Mouse (Mus musculus): ENCODE results near the gene Gls.

Gene Gls

GRCm38 (mm10) chr1:52152936-52153335 is 80.1 kb downstream of the Gls start:
- no peak for DNase-seq

GRCm38 (mm10) chr1:52152369-52152768 is 80.7 kb downstream of the Gls start:
- no peak for DNase-seq

GRCm38 (mm10) chr1:52151166-52151565 is 81.9 kb downstream of the Gls start:
- DNase-seq = no peak

GRCm38 (mm10) chr1:52150676-52151075 is 82.4 kb downstream of the Gls start:
- DNase-seq = no peak

- no peak for DNase-seq
Measured at GRCm38 (mm10) chr1:52149934-52150346, 83.1 kb downstream of the Gls start.

GRCm38 (mm10) chr1:52148696-52149095 is 84.3 kb downstream of the Gls start:
- DNase-seq = no peak

- DNase-seq = peak; percentile 48
Measured at GRCm38 (mm10) chr1:52148178-52148577, 84.9 kb downstream of the Gls start.

GRCm38 (mm10) chr1:52147431-52147830 is 85.6 kb downstream of the Gls start:
- DNase-seq = no peak

GRCm38 (mm10) chr1:52146214-52146970 is 86.6 kb downstream of the Gls start:
- peak; percentile 77 for DNase-seq

GRCm38 (mm10) chr1:52144907-52145306 is 88.1 kb downstream of the Gls start:
- DNase-seq = no peak

- no peak for DNase-seq
Measured at GRCm38 (mm10) chr1:52143596-52144156, 89.4 kb downstream of the Gls start.

GRCm38 (mm10) chr1:52143191-52143590 is 89.8 kb downstream of the Gls start:
- no peak for DNase-seq

GRCm38 (mm10) chr1:52142117-52142516 is 90.9 kb downstream of the Gls start:
- DNase-seq = no peak

GRCm38 (mm10) chr1:52141482-52141881 is 91.5 kb downstream of the Gls start:
- no peak for DNase-seq

- DNase-seq = no peak
Measured at GRCm38 (mm10) chr1:52140534-52140933, 92.5 kb downstream of the Gls start.

- no peak for DNase-seq
Measured at GRCm38 (mm10) chr1:52137292-52137691, 95.7 kb downstream of the Gls start.

GRCm38 (mm10) chr1:52133254-52133653 is 99.8 kb downstream of the Gls start:
- DNase-seq = no peak

GRCm38 (mm10) chr1:52131787-52132377 is 101.2 kb downstream of the Gls start:
- no peak for DNase-seq

GRCm38 (mm10) chr1:52129794-52130193 is 103.2 kb downstream of the Gls start:
- DNase-seq = no peak

- DNase-seq = no peak
Measured at GRCm38 (mm10) chr1:52127350-52127749, 105.7 kb downstream of the Gls start.

- no peak for DNase-seq
Measured at GRCm38 (mm10) chr1:52124818-52125217, 108.2 kb downstream of the Gls start.

- no peak for DNase-seq
Measured at GRCm38 (mm10) chr1:52121052-52121451, 112.0 kb downstream of the Gls start.

GRCm38 (mm10) chr1:52120191-52120590 is 112.8 kb downstream of the Gls start:
- no peak for DNase-seq

GRCm38 (mm10) chr1:52119691-52120090 is 113.3 kb downstream of the Gls start:
- no peak for DNase-seq

Measured in kidney, postnatal 14 days (tissue).